Mouse (Mus musculus) Muller cell, postnatal 12 days (primary cell): ENCODE measurements around the gene Olfr876.

ENCODE experiments used
- DNase-seq: peaks from one replicate; pipeline ENCODE4 v3.0.0-alpha.2; 2015; ENCODE audit errors: inconsistent ontology term

Olfr876 gene

DNA sequence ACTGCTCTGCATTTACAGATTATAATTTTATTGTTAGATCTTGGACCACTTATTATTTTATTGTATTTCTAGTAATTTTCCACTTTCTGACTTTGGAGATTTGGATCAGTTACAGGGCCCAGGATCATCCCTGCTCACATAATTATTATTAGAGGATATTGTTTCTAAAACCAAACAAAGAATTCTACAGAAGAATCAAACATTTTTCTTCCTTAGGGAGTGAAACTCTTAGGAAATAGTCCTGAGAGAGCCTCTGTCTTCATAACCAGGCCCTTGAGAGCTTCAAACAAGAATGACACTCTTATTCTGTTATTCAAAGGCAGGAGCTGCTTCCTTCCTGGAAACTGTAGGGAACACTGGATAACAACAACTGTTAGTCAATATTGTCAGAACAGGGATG is at the start of gene Olfr876:
Gene Olfr876, plus strand, starts transcription at position 301 of the 400 bp plus-strand sequence.
- no peak for DNase-seq

DNA sequence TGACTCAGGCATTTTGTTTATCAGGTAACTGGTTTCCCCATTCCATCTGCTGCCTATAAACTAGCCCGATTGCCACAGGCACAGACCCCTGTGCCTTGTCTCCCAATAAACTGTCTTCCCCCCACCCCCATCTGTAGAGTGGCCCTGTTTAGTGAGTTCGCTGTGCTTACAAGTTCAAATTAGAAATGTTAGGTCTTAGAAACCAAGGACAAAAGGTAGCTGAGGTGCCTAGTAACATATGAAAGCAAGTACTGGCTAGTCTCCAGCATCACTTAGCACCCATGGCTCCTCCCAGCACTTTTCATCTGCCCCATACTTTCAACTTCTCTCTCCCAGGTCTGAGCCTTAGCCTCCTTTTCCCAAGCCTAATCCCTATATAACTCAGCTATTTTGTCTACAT is 41.1 kb upstream of the Olfr876 start:
- no peak for DNase-seq

DNA sequence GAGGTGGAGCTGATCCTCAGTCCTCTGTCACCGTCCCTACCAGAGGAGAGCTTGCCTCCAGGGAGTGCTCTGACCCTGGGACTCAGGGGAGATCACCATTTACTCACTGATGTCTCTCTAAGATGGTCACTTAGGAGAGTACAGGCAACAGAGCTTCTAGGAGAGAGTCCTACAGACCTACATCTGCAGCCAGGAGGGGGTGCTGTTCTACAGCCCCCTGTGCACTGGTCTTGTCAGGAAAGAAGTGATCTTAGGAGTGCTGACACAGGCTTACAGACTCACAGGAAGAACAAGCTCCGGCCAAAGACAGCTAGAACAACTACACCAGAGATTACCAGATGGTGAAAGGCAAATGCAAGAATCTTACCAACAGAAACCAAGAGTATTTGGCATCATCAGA is 40.3 kb upstream of the Olfr876 start:
- DNase-seq = no peak

DNA sequence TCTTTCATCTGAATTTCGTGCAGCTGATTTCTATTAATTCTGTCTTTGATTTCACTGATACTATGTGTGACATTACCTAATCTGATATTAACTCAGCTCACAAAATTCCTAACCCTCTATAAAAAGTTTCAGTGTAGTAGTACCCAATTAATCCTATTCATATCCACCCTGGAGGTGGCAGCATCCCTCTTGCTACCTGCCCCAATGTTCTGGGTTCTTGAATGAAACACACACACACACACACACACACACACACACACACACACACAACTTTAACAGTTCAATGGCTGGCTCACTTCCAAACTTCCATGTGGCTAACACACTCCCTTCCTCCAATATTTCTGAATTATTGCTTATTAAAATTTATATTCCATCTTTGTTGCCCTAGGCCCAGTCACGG is 32.2 kb upstream of the Olfr876 start:
- no peak for DNase-seq

DNA sequence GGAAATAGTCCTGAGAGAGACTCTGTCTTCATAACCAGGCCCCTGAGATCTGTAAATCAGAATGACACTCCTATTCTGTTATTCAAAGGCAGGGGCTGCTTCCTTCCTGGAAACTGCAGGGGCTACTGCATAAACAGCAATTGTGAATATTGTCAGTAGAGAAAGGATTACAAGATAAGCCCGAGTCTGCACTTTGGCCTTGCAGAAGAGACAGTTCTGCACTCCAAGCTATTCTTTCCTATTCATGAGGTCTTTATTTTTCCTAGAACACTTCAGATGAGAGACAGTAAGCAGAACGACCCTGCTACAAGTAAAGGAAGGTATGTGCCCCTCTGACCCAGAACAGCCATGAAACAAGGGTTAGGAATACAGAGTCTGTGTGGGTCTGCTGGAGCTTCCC is 31.1 kb upstream of the Olfr876 start, which contains the start of gene Olfr875:
Gene Olfr875, plus strand, starts transcription at position 99 of the 400 bp plus-strand sequence.
- no peak for DNase-seq

GRCm38 (mm10) chr9:37782766-37783260 is 20.0 kb upstream of the Olfr876 start:
- DNase-seq = peak; percentile 85

- peak; percentile 77 for DNase-seq
Observed at GRCm38 (mm10) chr9:37783394-37784387, 19.1 kb upstream of the Olfr876 start.

DNA sequence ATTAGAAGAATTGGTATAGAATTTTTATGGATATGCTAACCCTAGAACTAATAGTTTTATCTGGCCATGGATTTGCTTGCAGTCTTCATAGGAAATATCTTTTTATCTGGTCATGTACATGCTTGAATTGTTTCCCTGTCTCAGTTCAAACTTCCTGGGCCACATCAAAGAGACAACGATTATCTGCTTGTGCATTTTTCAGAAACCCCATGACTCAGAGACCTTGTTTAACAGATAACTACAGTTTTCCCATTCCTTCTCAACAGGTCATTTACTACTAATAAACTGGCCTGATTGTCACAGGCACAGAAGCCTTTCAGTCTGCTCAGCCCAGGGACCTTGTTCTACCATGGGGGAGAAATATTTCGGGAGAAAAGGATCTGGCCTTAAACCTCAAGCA is 16.4 kb upstream of the Olfr876 start:
- peak; percentile 92 for DNase-seq

DNA sequence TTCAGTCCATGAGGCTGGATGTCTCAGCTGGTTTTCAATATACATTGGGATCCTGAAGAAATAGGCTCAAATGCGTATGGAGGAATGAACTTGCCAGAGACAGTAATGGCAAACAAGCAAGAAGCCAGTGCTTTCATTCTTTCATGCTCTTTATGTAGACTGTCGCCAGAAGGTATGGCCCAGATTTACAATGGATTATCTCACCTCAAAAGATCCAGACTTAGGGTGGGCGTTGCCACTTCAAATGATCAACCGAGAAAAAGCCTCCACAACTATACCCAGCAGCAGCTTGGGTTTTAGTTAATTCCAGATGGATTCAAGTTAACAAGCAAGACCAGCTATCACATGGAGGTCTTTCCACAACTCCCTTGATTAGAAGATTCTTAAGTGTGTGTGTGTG is 776 bp upstream of the Olfr876 start:
- DNase-seq = no peak

- DNase-seq = no peak
Observed at GRCm38 (mm10) chr9:37807235-37807634, 4.4 kb downstream of the Olfr876 start.

- peak; percentile 92 for DNase-seq
Observed at GRCm38 (mm10) chr9:37808456-37808855, 5.6 kb downstream of the Olfr876 start.

DNA sequence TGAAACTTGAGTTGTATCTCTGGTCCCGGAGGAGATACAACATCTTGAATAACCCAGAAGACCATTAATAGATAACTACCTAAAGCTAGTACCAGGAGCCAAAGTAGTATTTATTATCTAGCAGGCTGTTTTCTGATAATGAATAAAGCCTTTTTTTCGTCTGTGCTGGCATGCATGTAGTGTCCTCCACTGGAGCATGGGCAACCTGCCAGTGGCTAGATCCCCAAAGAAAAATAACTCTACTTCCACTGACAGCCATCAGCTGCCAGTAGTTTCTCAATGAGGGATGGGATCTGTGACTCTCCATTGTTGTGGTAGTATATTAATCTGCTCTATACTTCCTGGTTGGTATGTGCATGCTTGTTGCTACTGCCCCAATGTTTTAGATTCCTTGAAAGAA is 6.1 kb downstream of the Olfr876 start:
- peak; percentile 52 for DNase-seq

- no peak for DNase-seq
Observed at GRCm38 (mm10) chr9:37814696-37815095, 11.9 kb downstream of the Olfr876 start.

GRCm38 (mm10) chr9:37829881-37830280 is 27.1 kb downstream of the Olfr876 start:
- DNase-seq = no peak

- DNase-seq = peak; percentile 86
Observed at GRCm38 (mm10) chr9:37833341-37833740, 30.5 kb downstream of the Olfr876 start.

DNA sequence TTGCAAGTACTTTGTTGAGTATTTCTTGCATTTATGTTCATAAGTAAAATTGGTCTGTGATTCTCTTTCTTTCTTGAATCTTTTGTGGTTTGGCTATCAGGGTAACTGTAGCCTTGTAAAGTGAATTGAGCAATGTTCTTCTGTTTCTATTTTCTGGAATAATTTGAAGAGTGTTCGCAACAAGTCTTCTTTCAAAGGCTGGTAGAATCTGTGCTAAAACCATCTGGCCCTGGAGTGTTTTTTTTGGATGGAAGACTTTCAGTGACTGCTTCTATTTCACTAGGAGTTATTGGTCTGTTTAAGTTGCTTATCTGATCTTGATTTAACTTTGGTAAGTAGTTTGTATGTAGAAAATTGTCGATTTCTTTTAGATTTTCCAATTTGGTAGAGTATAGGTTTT is 46.4 kb downstream of the Olfr876 start:
- DNase-seq = no peak

DNA sequence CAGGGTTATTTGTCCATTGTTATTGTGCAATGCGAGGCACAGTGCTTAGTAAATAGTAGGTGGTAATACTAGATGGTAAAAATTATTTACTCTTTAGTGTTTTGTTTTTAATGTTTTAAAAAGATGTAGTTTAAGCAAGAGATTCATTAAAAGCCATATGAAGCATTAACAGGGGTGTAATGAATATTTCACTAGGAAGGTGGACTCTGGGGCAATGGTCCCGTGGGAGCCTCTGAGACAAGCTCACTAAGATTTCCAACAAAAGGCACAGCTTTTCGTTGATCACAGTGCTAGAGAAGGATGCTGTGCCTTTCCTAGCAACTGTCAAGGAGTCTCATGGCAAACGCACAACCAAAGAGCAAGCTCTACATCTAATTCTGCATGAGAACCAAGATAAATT is 51.1 kb downstream of the Olfr876 start, which contains the start of gene Olfr877:
Gene Olfr877, plus strand, starts transcription at position 301 of the 400 bp plus-strand sequence.
- DNase-seq = no peak
